Mouse (Mus musculus): ENCODE measurements at regions not wholly inside any gene's neighbourhood (a gene's known extent, or its start where the extent isn't known, plus 50 kb on each side); places are given as distances from the start of the nearest gene placed in this dataset.

DNA sequence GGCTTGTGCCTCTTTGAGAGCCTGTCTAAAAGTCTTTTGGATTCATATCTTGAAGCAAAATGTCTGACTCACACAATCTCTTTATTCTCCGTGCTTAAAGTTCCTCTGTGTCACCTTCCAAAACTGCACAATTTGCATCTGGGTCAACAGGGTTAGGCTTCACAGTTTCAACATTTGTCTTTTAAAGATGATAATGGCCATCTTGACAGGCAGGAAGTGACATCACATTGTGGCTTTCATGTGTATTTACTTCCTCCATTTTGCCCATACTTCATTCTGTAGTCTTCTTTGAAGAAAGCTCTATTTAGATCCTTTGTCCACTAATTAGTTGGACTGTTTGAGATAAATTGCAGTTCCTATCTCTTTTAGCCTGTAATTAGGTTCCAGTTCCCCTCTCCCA lies 135.1 kb downstream of the Ndufa10 start:
- DNase-seq: no peak

GRCm38 (mm10) chr1:92337450-92337849 lies 136.2 kb downstream of the Ndufa10 start:
- DNase-seq: peak in 1 of 2 experiments; percentile 34

- no peak for DNase-seq
Measured at GRCm38 (mm10) chr1:92332248-92332584, 136.7 kb upstream of the Hdac4 start.

GRCm38 (mm10) chr1:92331559-92332247 lies 136.2 kb upstream of the Hdac4 start:
- DNase-seq: no peak

DNA sequence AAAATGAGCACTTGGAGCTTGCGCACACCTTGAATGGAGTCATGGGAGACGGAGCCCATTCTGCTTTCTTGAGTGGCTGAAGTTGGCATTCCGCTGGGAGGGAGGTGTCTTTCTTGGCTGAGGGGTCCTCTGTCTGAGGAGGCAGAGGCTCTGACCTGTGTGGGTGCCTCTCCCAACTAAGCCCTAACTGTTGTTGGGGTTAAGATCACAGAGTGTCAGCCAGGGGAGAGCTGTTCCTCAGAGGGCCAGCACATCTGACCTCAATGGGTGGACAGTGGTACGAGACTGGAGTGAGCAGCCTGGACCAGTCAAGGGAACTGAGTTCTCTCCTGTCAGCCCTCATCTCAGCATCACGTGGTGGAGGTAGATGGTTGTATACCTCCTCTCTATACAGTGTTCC lies 134.7 kb upstream of the Hdac4 start:
- DNase-seq: no peak

DNA sequence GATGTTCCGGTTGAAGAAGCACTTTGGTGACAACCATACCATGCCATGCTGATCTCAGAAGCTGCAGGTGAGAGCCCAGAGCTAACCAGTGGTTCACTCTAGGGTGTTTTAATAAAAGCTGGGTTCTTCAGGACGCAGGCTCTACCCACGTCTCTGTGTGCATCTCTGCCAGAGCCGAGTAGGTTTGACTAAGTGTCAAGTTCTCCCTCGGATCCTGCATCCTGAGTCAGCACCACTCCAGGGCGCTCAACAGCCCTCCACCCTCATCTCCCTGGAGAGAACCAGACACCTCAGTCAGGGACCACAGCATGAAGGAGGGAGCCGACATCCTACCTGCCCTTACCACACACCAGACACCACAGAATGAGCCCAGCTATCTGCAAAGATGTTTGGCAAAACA lies 134.0 kb upstream of the Hdac4 start:
- DNase-seq: no peak

DNA sequence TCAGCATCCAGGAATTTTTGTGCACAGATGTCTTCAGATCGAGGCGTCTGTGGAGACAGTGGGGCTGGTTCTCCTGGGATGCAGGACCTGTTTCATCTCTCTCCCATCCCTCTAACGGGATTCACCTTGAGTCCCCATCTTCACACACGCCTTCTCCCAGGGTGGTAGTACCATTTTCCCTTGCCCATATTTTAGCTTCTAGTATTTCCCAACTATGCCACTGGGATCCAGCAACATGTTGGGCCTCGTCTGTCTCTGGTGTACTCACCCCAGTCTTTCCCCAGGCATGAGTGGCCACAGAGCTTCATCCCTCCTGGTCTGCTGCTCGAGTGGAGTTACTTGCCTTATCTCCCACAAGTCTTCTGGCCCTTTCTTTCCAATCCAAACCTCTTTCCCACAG lies 131.6 kb upstream of the Hdac4 start:
- no peak for DNase-seq

GRCm38 (mm10) chr1:92325281-92325680 lies 129.8 kb upstream of the Hdac4 start:
- DNase-seq: no peak

GRCm38 (mm10) chr1:92324091-92324950 lies 128.8 kb upstream of the Hdac4 start:
- DNase-seq: no peak

DNA sequence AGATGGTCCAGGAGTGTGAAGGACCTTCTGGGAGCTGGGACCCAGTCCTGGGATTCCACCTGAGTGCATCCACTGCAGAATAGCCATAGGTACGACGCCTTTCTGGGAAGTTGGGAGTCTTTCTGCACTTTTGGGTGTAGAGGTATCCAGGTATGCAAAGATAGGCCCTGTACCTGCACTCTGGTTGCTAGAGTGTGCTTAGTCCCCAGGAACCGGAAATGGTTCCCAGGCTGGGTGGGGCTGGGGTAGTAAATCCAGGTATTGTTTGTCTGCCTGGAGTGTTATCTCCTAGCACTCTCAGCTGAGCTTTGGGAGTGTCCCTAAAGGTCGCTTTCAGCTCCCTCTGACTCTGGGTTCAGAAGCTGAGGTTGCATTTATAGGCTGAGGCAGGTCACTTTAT lies 121.6 kb upstream of the Hdac4 start:
- DNase-seq: no peak

DNA sequence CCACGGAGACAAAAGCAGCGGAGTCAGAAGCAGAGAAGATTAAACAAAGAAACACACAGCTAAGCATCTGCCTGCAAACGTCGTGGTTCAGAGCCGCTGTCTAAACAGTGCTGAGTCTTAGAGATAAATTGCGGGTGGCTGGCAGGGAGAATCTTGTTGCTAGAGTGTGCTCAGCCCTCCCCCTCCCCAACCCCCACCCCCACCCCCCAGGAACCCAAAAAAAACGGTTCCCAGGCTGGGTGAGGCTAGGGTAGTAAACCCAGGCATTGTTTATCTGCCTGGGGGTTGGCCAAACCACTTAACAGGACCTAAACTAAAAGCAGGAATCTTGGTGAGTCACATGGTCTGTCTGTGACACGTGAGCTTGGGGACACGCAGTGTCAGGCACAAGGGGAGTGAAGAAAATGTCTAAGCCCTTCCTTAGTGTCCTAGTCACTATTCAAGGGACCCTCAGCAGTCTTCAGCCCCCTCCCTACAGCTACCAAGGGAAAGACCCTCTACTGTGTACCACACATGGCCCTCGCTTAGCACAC lies 120.8 kb upstream of the Hdac4 start:
- no peak for DNase-seq

DNA sequence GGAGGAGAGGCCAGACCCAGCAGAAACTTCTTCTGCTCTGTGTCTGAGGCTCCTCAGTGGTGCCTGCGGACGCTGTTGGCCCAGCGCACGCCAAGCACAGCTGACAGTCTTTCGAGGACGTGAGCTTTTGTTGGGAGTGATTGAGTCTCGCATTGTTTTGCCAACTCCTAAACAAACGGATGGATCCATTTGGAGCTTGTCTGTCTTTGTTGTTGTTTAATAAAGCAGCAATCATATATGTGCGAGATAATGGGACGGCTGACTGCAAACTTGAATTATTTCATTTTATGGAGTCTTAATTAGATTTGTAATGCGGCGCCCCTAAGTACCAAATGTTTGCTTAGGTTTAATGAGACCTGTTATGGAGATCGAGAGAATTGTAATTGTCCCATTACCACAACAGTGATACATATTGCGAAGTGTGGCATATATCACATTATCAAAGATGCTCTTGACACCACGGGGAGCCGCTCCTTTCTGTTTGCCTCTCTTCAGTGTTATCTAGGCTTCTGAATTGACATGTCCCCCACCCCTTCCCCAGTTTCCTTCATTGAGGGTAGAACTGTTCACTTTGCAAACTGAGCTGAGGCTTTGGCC lies 117.6 kb upstream of the Hdac4 start:
- no peak for DNase-seq

DNA sequence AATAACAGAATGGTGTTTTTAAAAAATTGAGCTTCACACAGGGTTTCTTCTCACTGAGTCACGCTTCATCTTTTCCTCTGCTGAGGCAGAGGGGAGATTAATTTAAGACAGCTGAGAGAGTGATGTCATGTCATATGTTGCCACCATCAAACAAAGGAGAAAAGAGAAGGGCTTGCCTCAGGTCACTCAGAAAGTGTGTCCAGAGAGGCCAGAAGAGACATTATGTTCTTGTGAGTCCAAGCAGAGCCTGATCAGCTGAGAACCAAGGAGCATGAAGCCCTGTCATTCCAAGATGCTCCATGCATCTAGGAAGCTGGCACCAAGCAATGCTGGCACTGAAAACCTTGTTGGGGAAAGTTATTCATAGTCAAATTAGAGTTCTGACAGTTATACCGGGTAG lies 114.4 kb upstream of the Hdac4 start:
- no peak for DNase-seq

DNA sequence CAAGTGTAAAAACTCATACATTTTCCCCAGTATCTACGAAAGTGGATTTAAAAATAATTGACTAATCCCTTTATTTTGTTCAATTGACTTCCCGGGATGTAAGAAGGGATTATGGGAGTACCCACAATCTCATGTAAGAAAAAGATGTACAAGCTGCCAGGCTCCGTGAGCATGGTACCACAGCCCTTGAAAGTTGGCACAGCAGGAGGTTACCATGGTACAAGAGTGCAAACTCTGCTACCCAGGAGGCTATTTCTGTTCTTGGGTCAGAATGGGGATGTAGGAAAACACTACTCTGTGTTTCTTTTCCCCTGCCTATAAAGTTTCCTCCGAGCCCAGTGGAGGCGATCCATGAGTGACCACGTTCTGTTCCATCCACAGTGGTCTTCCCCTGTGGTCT lies 113.9 kb upstream of the Hdac4 start:
- DNase-seq: no peak

GRCm38 (mm10) chr1:92308537-92308936 lies 113.0 kb upstream of the Hdac4 start:
- no peak for DNase-seq

DNA sequence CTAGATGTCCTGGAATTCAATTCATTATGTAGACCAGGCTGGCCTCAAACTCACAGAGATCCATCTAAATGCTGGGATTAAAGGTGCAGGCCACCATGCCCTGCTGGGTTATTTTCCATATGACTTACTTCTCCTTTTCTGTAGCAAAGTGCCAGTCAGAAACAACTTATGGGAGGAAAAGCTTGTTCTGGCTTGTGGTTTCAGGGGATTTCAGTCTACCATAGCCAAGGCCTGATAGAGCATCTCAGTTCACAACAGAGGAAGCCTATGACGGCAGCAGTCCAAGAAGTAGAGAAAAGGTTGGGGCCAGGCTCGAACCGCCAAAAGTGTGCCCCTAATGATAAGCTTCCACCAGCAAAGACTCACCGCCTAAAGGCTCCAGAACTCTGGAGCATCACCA lies 110.5 kb upstream of the Hdac4 start:
- no peak for DNase-seq

DNA sequence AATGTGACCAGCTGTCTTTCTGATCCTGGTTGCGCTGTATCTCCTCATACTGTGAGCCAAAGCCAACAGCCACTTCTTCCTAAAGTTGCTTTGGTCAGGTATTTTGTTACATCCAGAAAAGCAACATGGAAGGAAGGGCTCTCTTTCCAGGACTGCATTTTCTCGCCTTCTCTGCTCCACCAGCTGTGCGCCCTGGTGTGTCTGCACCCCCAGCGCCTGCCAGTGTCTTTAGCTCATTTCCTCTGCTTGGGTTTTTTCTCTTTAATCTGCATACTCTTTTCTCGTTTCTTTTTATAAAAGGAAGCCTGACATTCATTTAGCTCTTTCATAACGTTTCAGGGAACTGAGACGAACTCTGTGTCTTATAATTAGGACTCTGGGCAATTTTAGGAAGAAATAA lies 103.5 kb upstream of the Hdac4 start:
- DNase-seq: no peak

DNA sequence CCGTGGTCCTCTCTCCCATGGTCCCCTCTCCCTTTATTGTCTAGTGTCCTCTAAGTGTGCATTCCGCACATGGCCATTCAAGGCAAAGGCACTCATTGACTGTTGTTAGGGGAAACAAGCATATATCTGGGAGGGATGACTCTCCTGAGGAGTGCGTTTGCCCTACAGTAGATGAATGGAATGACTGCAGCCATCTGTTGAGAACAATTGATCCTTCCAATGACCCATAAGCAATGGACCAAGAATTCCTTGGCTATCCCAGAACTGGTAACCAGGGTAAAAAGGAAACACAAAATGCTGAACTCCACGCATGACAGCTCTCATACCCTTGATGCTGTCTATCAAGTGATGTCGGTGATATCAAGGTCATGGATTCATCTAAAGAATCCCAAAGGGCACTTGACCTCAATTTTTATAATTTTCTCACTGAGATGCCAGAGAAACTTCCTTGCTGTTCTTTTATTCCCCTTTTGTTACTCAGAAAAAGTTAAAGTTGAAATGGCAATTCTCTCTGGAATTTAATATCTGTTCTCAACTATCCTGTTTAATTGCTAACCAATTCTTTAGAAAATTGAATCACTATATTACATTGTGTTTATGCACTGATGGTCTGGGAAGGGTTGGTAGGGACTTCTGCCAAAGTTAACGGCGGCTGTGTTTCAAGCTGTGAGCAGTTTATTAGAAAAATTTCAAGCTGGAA lies 97.3 kb upstream of the Hdac4 start:
- DNase-seq: no peak

DNA sequence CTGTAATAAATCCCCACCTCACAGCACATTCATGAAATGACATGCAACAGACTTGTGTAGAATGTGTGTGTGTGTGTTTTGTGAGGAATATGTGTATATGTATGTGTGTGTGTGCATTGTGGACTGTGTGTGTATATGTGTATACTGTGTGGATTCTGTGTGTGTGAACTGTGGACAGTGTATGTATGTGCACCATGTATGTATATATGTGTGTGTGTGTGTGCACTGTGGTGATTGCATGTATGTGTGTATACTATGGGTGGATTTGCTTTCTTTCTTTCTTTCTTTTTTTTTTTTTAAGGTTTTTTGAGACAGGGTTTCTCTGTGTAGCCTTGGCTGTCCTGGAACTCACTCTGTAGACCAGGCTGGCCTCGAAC lies 91.5 kb upstream of the Hdac4 start:
- no peak for DNase-seq

GRCm38 (mm10) chr1:92286013-92286965 lies 90.8 kb upstream of the Hdac4 start:
- peak; percentile 29 to 49 for DNase-seq

GRCm38 (mm10) chr1:92284155-92284554 lies 88.7 kb upstream of the Hdac4 start:
- no peak for DNase-seq

DNA sequence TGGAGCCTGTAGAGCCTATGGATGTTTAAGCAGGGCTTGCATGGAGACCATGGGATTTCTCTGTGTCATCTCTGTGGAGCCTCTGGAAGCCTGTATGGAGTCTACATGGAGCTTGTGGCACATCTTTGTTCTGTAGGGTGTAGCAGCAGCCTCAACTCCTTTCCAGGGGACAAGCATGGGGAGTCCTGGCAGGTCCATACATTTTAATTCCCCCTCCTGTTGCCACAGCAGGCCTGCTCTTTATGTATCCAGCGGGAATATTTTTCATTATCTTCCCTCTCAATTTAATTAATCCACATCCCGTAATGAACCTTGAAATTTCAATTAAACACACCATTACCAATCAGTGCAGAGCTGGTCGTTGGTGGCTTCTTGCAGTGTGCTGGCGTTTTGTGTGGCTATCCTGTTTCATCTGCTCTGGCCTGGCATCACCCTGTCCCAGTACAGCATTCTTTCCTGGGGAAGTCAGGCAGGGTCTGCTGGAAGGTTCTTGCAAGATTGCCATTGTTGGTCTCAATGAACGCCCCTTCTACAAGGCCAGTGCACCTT lies 81.8 kb upstream of the Hdac4 start:
- no peak for DNase-seq
